Mouse (Mus musculus) kidney, adult 2 months (tissue): Measurements from ENCODE around the gene Ccdc117.

Experiments
- CTCF ChIP-seq: fragments of 200-500 bp; conservative IDR thresholded peaks from 2 replicates; pipeline ENCODE4 v1.5.1; 2011; ENCODE audit warnings: low read depth, mild to moderate bottlenecking, control low read depth, low read length, moderate library complexity, mixed read lengths; ENCODE audit not compliant: insufficient read depth, insufficient read length
- POLR2A ChIP-seq: fragments of 200-500 bp; IDR thresholded peaks from one replicate; pipeline ENCODE4 v1.6.1; 2011; ENCODE audit warnings: low read depth, low read length, control low read depth

DNA sequence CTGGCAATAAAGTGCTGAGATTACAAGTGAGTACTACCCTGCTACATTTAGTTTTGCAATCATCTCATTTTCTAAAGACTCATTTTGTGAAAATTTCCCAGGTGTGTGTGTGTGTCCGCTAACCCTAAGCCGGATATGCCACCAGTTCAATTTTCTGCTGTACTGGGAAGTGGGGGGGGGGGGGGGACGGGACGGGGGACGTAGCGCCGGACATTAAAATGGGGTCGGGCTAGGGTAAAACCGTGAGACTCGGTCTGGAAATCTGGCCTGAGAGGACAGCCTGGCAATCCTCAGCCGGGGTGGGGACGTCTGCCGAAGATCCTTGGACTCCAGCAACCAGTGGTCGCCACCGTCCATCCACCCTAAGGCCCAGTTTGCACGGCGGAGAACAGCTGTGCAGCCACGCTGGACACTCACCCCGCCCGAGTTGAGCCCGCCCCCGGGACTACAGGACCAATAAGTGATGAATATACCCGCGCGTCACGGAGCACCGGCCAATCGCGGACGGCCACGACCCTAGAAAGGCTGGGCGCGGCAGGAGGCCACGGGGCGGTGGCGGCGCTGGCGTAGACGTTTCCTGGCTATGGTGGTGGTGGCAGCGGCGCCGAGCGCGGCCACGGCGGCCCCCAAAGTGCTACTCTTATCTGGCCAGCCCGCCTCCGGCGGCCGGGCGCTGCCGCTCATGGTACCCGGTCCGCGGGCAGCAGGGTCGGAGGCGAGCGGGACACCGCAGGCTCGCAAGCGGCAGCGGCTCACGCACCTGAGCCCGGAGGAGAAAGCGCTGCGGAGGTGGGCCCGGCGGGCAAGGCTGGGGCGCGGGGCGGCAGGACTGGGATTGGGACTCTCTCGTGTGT lies 21.3 kb downstream of the Ccdc117 start, which contains the start of gene Xbp1:
- TF ChIP-seq CTCF, result no peak
- TF ChIP-seq POLR2A, result peak; percentile 58
